Mouse (Mus musculus) testis, adult 2 months (tissue): ENCODE results near the gene Spaca7. TPM values are rescaled to one million over a fixed set of nuclear protein-coding genes. Genes with fewer than 3 reads are reported as not detected.
"Not testable (repeated sequence)": the region's sequence is repeated elsewhere in the genome, so short reads cannot be mapped to it uniquely, and the experiment has no call there.

Experiments used
- H3K27ac ChIP-seq: fragments of 200-500 bp; 2 replicates; pipeline ENCODE4 v1.5.1; 2012; ENCODE audit warnings: low read depth, low read length; ENCODE audit not compliant: control insufficient read depth, insufficient read depth
- H3K27me3 ChIP-seq: fragments of 200-500 bp; 2 replicates; pipeline ENCODE4 v1.6.1; 2012; ENCODE audit warnings: mild to moderate bottlenecking, low read length, moderate library complexity; ENCODE audit not compliant: control insufficient read depth, insufficient read depth
- H3K36me3 ChIP-seq: fragments of 200-500 bp; 2 replicates; pipeline ENCODE4 v1.6.1; 2012; ENCODE audit warnings: mild to moderate bottlenecking, low read length; ENCODE audit not compliant: control insufficient read depth, insufficient read depth
- H3K4me1 ChIP-seq: fragments of 200-500 bp; 2 replicates; pipeline ENCODE4 v1.6.1; 2012; ENCODE audit warnings: low read length; ENCODE audit not compliant: control insufficient read depth, insufficient read depth
- H3K4me3 ChIP-seq: fragments of 200-500 bp; 2 replicates; pipeline ENCODE4 v1.5.1; 2012; ENCODE audit warnings: low read depth, mild to moderate bottlenecking, low read length, moderate library complexity, mixed read lengths; ENCODE audit not compliant: control insufficient read depth
- CTCF ChIP-seq: fragments of 200-500 bp; IDR thresholded peaks from 2 replicates; pipeline ENCODE4 v1.5.1; 2012; ENCODE audit warnings: low read depth, mild to moderate bottlenecking, inconsistent platforms, low read length, moderate library complexity; ENCODE audit not compliant: control insufficient read depth, insufficient read depth, insufficient replicate concordance
- POLR2A ChIP-seq: fragments of 200-500 bp; IDR thresholded peaks from 2 replicates; pipeline ENCODE4 v1.6.1; 2012; ENCODE audit warnings: low read depth, mild to moderate bottlenecking, inconsistent platforms, low read length, moderate library complexity; ENCODE audit not compliant: control insufficient read depth
- polyA plus RNA-seq: library from polyadenylated mRNA; depleted of rRNA; stranded (reverse); fragments of >200 nt; gene quantifications from 2 replicates; pipeline ENCODE4 v1.2.3, GENCODE M21; 2012

Spaca7 gene
- polyA plus RNA-seq, 1 experiment, result 101 TPM

GRCm38 (mm10) chr8:12565488-12565887 lies 7.3 kb upstream of the Spaca7 start:
- no peaks in the 10 kb centered on the region for H3K27me3 ChIP-seq
- no peak overlapping the region for H3K27ac ChIP-seq
- no peak overlapping the region for H3K4me3 ChIP-seq
- TF ChIP-seq CTCF (no peak), POLR2A (no peak)
- no peaks in the 10 kb centered on the region for H3K36me3 ChIP-seq
- H3K4me1 ChIP-seq, result peaks cover 7% of the 10 kb centered on the region; the same call in 1 of the 2 replicates

- H3K36me3 ChIP-seq, result no peaks in the 10 kb centered on the region
These were observed 6.3 kb upstream of the Spaca7 start for GRCm38 (mm10) chr8:12566509-12566908.

GRCm38 (mm10) chr8:12576003-12576402 lies 3.2 kb downstream of the Spaca7 start:
- Histone ChIP-seq H3K4me3 (peak overlapping the region; percentile 10; the same call in 1 of the 2 replicates), H3K27ac (no peak overlapping the region), H3K27me3 (no peaks in the 10 kb centered on the region), H3K36me3 (no peaks in the 10 kb centered on the region), H3K4me1 (no peaks in the 10 kb centered on the region)
- no peak for TF ChIP-seq POLR2A
- no peak for TF ChIP-seq CTCF

More at GRCm38 (mm10) chr8:12566509-12566908, 6.3 kb upstream of the Spaca7 start:
- Histone ChIP-seq H3K4me3 (no peak overlapping the region), H3K27ac (no peak overlapping the region), H3K27me3 (no peaks in the 10 kb centered on the region), H3K4me1 (peaks cover 5% of the 10 kb centered on the region; the same call in 1 of the 2 replicates)
- no peak for TF ChIP-seq CTCF
- TF ChIP-seq POLR2A, result no peak

GRCm38 (mm10) chr8:12576739-12577138 lies 3.9 kb downstream of the Spaca7 start:
- TF ChIP-seq POLR2A, result no peak
- TF ChIP-seq CTCF, result no peak
- H3K27ac ChIP-seq, result no peak overlapping the region
- no peaks in the 10 kb centered on the region for H3K27me3 ChIP-seq
- H3K4me1 ChIP-seq, result no peaks in the 10 kb centered on the region
- no peaks in the 10 kb centered on the region for H3K36me3 ChIP-seq
- H3K4me3 ChIP-seq, result no peak overlapping the region

GRCm38 (mm10) chr8:12579339-12579999 lies 6.6 kb downstream of the Spaca7 start:
- H3K36me3 ChIP-seq, H3K4me3 ChIP-seq, H3K27me3 ChIP-seq, H3K4me1 ChIP-seq, H3K27ac ChIP-seq: not testable (repeated sequence)

GRCm38 (mm10) chr8:12583785-12584184 lies 11.0 kb downstream of the Spaca7 start:
- TF ChIP-seq CTCF (no peak), POLR2A (no peak)
- no peak overlapping the region for H3K4me3 ChIP-seq
- H3K27ac ChIP-seq, result no peak overlapping the region
- H3K36me3 ChIP-seq, result no peaks in the 10 kb centered on the region
- H3K4me1 ChIP-seq, result no peaks in the 10 kb centered on the region
- H3K27me3 ChIP-seq, result no peaks in the 10 kb centered on the region

- peak; percentile 76; the same call in 1 of the 2 replicates for TF ChIP-seq CTCF
- TF ChIP-seq POLR2A, result no peak
- no peaks in the 10 kb centered on the region for H3K4me1 ChIP-seq
- no peaks in the 10 kb centered on the region for H3K36me3 ChIP-seq
- H3K27me3 ChIP-seq, result no peaks in the 10 kb centered on the region
- H3K4me3 ChIP-seq, result no peak overlapping the region
- no peak overlapping the region for H3K27ac ChIP-seq
These were observed 34.4 kb downstream of the Spaca7 start for GRCm38 (mm10) chr8:12607223-12607622.
